Mouse (Mus musculus) cortical plate, adult 2 months (tissue): ENCODE measurements around the gene Rtl4.

ENCODE experiments used
- CTCF ChIP-seq: fragments of 200-500 bp; IDR thresholded peaks from 2 replicates; pipeline ENCODE4 v1.5.1; 2011; ENCODE audit warnings: mild to moderate bottlenecking, control low read depth, low read length; ENCODE audit not compliant: insufficient read depth; ENCODE audit errors: extremely low read depth
- POLR2A ChIP-seq: fragments of 200-500 bp; IDR thresholded peaks from 2 replicates; pipeline ENCODE4 v1.6.1; 2011; ENCODE audit warnings: mild to moderate bottlenecking, low read length, control low read depth; ENCODE audit not compliant: insufficient read depth; ENCODE audit errors: extremely low read depth

DNA sequence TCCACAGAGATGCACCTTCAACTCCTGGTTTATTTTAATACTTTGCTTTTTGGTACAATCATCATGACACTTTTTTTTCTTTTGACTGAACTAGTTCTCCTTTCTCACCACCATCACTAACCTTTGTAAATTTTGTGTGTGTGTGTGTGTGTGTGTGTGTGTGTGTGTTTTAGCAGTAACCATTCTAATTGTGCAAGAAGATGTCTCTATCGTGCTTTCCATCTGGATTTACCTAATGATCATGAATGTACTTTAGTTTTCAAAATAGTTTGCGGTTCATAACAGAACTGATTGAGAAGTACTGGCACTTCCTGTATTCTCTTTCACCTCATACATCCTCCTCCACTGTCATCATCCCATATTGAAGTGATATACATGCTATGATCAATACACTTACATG lies 402.3 kb downstream of the Rtl4 start:
- TF ChIP-seq POLR2A (no peak), CTCF (no peak)
